Mouse (Mus musculus): ENCODE data around the gene Tor4a.

Tor4a gene

DNA sequence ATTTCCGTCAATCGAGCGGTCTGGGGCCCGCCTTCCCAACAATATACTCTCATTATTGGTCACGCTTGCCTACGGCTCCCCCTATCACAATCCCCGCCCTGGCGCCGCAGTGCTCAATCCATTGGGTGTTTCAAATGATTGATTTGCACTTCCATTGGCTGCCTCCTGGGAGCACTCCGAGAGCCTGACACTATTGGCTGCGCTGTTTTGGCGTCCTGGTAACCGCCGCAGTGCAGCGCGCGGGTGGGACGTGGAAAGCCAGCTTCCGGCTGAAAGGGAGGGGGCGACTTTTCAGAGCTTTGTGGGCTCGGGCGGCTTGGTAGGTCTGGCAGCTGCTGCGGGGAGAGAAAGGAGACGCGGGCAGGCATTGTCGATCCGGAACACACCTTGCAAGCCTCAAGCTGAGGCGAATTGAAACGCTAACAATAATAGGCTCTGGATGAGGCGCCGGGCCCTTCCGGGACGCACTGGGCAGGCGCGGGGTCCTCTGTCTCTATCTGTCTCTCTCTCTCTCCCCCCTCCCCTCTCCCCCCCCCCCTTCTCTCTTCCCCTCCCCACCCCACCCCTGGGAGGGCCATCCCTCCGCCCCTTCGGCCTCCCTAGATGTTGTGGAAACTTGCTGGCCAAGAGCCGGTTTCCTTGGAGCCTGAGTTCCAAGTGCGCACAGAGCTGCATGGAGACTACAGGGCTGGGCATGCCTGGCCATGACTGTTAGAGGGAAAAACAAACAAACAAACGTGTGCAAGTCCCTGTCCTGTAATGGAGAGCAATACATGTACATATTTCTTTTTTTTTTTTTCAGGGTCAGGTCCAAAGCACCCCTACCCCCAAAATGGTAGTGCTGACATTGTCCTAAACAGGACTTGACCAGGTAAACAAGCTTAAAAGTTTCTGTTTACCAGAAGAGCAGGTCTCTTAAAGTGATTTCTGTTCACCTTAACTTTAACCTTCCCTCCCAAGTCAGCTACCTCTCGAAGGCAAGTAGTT, 28.4 kb upstream of the Tor4a start:
- DNase-seq, result peak; percentile 95 to 98

DNA sequence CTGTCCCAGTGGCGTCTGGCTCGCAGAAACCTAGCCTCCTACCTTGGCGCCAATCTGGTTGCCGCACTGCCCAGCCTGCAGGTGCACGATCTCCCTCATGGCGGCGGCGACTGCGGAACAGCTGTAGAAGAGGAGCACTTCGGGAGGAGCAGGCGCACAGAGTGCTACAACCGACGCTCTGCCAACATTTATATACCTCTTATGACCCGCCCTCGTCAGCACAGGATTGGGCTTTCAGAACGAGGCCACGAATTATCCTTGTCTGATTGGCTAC, 27.7 kb upstream of the Tor4a start, which contains the start of gene Tubb4b:
Tubb4b (minus strand) TSS at position 211 of the 274 bp plus-strand sequence.
- no peak for DNase-seq

DNA sequence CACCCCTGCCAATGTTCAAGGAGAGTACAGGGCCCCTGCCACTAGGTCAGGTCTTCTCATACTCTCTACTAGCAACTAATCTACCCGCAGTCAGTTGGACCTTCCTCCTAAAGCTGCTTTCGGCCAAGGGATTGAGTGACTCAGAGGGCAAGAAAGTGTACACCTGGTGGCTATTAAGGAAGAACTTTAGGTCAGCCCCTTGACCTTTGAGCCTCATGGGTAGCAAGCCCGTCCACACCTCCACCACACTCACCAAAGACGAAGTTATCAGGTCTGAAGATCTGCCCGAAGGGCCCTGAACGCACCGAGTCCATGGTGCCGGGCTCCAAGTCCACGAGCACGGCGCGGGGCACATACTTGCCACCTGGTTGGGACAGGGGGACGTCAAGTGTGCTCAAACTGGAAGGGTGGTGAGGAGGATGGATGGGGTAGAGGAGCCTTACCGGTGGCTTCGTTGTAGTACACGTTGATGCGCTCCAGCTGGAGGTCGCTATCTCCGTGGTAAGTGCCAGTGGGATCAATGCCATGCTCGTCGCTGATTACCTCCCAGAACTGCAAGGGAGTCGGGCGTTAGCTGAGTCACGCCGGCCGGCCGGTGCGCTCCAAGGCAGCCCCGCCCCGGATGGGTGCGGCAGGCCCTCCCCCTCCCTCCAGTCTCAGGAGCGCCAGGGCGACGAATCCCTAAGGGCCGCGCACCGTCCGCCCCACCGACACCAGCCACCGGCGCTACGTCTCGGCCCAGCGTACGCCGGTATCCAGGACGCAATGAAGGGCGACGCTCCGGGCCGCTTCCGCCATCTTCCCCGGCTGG, 27.2 kb upstream of the Tor4a start:
- peak; percentile 78 to 89 for DNase-seq

DNA sequence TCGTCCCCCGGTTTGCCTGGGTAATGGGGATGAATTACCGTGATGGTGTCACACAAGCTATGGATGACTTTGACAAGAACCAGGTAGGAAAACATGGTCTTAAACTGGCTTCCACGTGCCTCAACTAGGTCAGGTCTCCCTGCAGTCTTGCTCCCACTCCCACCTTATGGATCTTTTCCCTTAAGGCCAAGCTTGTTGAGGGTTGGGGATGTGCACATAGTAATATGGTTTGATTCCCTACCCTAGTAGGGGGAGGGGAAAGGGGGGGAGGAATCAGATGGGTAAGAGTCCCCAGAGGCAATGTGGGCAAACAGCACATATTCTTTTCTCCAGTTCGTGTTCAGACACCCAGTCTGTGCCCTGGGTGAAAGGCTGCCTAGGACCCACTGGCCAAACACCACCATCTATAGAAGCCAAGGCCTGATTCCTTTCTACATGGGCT, 24.7 kb upstream of the Tor4a start:
- DNase-seq, result no peak

DNA sequence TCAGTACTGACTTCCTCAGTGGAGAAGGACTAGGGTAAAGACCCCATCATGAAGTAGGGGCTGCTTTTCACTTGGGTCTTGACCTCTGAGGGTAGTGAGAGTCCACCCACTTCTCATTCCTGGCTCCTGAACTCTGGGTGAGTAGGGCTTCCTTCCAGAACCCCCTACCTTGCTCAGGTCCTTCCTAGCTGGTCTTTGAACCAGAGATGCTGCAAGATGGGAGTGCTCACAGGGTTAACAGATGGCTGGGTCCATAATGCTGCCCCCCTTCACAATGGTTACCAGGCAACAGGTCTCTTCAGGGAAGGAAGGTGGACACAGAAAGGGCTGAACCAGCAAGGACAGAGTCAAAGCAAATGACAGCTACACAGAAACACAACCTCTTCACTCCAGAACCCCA, 21.8 kb upstream of the Tor4a start, which contains the start of gene Fam166a:
Fam166a (plus strand) TSS at position 301 of the 400 bp plus-strand sequence.
- DNase-seq, result no peak

DNA sequence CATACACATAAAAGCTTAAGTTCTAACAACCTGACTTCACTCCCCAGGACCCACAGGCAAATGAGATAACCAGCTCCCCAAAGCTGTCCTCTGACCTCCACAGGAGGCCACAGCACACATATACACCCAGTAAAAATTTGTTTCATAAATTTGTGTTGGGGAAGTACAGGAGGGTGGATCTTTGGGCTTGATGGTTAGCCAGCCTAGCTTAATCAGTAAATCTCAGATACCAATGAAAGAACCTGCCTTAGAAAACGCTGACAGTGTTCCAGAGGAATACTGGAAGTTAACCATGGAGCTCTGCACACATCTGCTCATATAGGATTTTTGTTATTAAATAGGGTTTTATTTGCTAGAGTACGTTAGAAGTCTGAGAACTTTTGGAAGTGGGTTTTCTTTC, 21.0 kb upstream of the Tor4a start:
- no peak for DNase-seq

DNA sequence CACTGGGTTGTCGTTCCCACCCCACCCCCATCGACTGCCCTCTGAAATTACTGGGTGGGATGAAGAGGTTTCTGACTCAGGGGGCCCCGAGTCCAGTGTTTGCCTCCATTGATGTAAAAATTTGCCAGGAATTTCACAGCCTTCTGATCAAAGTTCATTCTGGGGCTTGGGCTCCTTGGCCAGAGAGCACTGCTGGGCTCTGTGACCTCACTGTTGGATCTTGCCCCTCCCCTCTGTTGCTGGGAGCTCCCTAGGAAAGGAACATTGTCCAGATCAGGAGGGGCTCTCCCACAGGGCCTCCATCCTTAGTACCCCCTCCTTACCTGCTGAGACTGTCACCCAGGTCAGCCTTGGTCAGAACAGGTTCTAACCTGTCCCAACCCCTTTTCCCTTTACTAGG, 17.8 kb upstream of the Tor4a start, which contains the start of gene Stpg3:
Stpg3 (minus strand) TSS at position 194 of the 400 bp plus-strand sequence.
- DNase-seq, result peak in 1 of 2 experiments; percentile 40

DNA sequence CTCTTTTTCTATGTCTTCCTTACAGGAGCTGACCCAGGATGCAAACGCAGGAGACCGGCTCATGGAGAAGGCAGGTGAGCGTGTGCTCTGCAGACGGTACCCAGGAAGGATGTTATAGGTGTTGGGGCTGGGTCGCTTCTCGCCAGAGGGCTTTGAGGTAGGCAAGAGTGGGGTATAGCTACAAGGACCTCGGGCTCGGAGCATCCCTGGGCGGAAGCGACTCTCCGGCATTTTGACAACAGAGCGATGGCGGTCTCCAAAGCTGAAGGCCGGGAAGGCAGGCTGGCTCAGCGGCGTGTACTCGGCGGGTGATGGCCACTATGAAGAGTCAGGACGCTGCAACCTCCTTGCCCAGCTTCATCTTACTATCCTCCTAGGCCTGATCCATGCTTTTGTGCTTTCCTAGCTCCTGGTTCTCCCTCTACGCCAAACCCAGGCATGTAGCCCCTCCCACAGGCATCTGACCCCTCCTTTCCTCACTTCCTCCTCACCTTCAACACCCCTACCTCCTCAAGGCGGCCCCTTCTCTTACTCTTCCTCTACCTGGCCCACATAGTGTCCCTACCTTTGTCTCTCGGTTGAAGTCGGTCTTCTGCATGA, 16.7 kb upstream of the Tor4a start:
- DNase-seq, result no peak

DNA sequence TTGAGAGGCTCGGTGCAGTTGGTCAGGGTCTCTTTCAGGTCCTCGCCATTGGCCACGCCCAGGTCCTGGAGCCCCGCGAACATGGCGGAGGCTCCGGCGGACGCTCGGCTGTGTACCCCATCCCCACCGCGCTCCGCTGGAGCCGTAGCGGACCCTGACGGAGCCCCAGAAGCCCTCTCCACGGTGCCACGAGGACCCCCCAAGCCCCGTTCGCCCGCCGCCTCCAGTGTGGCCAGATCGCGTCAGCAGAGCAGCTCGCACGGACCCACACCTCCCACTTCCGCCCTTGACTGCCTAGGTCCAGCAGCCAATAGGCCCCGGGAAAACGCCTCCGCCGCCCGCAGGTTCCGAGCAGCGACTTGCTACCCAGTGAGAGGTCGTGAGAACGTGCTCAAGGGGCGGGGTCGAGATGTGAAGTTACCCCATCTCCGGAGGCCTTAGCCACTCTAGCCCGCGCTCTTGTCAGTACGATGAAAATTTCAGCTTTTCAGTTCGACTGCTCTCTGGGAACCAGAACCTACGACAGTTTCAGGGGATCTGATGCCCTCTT, 14.5 kb upstream of the Tor4a start, which contains the start of gene Nelfb:
Nelfb (minus strand) TSS at position 369 of the 550 bp plus-strand sequence.
- peak; percentile 94 to 96 for DNase-seq

DNA sequence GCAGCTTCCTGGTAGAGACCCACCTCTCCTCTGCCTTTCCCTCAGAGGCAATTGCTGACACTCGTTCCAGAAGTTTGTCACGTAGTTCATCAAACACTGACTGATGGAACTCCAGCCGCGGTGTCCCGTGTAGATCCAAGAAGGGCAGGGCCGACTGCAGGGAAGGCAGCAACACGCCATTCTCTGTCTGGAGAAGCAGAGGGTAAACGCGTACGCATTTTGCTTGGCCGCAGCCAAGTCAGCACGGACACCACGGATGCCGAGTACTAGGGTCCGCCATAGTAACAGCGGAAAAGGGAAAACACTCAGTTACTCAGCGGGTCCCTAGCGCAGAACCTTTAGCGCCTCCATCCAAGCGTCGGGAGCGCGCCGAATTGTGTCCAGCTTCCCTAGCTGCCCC, 14.0 kb upstream of the Tor4a start:
- no peak for DNase-seq

DNA sequence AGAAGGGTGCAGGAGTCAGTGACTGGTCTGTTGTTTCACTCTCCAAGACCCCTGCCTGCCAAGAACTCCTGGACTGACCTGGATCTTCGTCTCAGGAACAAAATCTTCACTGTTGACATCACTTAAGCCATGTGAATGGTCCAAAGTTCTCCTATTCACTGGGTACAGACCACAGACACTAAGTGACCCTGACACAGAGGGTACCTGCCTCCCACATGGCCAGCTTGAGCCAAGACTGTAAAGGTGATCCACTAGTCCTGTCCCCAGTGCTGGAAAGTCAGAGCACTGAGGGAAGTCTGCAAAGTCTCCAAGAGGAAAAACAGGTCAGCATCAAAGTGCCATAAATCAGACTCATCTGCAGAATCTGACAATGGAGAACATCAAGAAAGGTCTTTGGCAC, 10.9 kb upstream of the Tor4a start:
- DNase-seq, result no peak

DNA sequence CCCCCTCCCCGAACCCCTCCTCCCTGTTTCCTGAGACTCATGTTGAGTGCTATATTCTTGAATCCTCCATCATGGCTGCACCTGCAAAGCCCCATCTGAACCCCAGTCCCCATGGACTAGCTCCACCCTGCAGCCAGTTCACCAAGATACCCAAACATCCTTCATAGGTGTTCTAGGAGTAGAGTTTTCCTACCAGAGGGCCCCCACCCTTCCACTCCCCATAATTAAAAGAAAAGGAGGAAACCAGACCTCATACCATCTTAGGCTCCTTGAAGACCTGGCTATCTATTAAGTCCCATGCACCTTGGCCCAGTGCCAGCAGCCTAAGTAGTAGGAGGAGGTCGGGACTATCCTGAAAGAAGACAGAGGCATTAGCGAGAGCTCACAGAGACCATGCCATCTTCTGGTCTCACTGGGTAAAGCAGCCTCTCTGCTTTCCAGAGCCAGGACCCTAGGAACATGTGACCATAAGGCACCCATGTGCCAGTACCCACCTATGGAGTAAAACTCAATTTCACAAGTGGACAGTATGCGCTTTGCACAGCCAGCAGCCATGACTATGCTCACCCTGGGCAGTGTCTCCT, 7.0 kb upstream of the Tor4a start:
- peak; percentile 52 to 65 for DNase-seq

DNA sequence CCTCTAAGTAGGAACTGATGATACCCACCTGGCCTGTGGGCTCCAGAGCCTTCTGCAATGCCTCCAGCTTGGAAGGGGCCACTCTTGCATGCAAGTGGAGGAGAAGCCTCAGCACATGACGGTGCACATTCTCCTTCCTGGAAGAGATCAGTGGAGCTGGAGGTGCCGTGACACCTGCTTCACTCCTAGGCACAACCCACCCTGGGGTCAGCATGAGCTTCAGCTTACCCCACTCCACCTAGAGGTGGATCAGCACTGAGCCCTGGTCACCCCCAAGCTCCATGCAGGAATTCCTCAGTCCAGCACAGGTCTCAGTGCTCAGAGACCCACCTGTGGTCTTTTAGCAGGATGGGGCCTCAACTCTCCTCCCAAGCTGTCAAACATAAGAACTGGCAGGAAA, 3.9 kb upstream of the Tor4a start:
- DNase-seq, result no peak

DNA sequence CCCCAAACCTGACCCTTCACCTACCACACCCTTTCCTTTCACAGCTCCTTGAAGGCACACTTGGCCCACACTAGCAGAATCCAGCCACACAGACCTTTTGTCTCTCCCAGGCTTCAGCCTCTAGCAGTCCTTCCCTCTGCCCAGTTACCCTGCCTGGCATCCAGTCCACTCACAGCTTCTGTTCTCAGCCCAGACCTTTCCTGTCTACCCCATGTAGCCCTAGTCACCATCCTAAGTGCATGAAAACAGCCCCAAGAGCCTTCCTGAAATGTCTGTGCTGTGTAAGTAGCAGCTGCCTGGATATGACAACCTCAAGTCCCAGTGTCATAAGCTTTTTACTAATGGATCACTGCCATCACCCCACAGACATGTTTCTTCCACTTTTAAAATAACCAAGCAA, 1.3 kb upstream of the Tor4a start:
- no peak for DNase-seq

DNA sequence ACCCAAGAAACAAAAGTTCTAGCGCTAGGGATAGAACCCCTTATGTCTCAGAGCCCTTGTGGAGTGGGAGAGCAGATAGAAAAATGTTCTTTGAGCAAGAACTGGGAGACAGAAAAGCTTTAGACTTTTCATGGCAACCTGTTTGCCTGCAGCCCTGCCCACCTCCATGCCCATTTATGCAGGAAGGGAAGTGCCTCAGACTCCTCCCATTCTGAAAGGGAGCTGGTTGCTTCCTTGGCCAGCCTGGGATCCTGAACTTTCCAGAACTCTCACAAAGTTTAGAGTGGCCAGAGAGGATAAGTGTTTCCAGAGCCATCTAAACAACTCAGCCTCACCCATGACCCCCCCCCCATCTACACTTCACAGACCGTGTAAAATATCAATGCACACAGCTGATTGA, 505 bp upstream of the Tor4a start:
- peak in 1 of 2 experiments; percentile 38 for DNase-seq

DNA sequence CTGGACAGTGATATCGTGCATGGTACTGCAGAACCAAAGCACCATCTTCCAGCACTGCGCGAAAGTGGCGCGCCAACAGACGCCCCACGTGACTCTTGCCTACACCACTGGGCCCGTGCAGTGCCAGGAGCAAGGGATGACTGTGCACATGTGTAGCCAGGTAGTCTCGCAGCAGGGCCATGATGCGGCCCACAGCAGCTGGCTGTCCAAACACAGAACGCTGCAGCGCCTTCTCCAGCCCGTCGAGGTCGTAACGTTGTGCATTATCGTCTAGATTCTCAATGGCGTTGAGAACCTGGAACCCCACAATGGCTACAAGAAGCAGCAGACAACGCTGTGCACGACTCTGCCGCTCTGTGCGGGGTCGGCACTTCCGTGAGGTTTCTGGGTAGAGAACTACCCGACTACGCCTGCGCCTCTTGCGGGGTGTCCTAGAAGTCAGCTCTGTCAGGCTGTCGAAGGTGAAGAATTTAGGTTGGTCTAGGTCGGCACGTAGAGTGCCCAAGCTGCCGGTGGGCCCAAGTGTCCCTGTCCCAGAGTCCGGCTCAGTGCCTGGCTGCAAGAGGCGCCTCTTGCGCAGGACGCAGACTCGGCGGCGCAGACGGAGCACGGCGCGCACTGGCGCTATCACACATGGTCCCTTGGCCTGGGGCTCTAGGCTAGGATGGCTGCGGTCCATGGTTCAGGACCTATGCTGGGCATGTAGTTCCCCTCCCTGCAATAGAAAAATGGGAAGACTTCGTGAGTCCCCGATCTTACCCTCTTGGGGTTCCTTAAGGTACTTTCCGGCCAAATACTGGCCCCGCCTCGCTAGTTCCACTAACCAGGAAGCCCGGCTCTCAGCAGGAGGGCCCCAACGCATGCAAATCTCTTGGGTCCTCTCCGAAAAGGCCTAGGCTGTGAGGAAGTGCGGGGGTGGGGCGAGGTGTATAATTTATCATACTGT, 1.2 kb downstream of the Tor4a start:
- peak; percentile 69 to 80 for DNase-seq

DNA sequence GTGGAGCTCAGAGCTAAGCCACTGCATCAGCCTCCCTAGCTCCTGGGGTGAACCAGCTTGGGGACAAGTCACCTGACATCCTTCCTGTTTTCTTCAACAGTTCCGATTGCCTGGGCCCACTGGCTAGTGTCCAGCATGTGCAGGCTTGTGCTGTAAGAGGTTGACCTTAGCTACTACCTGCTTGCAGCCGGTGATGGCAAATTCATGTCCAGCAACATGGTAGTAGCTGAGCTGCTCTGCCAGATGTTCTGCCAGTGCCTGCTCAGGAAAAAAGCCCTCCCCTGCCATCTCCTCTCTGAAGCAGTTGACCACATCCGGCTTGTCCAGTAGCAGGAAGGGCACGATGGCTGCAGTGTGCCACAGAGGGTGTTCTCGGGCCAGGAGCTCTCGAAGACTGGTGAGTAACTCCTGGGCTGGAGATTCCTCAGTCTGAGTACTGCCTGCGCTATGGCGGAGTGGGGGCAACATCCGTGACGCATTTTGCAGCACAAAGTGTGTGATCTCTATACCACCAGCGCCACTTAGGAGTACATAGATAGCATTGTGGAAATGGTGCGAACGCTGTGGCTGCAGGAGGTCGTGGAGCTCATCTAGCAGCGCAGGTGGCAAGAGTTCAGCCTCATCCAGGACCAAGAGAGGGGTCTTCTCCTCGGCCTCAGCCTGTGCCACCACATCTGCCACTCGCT, 2.1 kb downstream of the Tor4a start:
- peak in 1 of 2 experiments; percentile 29 for DNase-seq

DNA sequence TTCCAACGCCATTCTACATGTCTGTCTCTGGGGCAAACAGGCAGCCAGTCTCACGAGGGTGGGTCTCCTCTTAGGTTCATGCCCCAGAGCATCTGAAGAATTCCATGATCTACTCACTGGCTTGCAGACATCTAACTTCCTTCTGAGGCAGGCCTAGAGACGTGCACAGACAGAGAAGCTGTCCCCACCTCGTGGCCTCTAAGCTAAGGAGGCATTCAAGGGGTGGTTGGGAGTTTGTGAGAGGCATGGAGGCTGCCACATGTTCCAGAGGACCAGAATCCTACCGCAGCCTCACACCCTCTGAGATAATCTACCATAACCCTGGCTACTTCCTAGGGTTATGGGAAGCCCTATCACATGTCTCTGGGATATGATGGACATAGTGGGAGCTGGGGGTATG, 2.7 kb downstream of the Tor4a start:
- DNase-seq, result no peak

DNA sequence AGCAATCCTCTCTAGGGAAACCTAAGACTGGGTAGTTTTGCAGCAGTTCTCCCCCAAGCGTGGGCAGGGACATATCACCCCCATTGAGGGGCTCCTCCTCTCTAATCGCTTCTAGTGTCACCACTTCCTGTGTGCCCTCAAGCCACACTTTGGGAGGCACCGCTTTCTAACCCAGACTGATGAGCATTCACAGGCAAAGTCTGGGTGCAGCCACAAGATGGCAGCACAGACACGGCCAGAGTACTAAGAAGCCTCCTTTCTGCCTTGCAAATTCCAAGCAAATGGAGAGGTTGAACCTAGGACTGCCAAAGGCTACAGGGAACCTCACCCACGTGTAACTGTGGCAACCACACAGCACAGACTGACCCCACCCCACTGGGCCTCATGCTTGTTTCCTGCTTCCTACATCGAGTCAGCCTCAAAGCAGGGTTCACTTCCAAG, 3.3 kb downstream of the Tor4a start:
- DNase-seq, result peak; percentile 88 to 91

DNA sequence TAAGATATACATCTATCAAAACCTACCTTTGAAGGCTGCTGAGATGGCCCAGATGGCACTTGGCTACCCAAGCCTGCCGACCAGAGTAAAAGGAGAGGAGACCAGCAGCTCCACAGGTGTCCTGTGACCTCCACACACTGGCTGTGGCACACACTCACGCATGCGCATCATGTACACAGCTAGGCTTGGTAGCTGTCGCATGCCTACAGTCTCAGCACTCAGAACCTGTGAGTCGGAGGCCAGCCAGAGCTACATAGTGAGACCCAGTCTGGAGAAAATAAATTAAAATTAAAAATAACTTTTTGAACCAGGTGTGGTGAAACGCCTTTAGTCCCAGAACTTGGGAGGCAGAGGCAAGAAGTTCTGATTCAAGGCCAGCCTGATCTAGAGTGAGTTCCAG, 8.8 kb downstream of the Tor4a start:
- DNase-seq, result no peak

DNA sequence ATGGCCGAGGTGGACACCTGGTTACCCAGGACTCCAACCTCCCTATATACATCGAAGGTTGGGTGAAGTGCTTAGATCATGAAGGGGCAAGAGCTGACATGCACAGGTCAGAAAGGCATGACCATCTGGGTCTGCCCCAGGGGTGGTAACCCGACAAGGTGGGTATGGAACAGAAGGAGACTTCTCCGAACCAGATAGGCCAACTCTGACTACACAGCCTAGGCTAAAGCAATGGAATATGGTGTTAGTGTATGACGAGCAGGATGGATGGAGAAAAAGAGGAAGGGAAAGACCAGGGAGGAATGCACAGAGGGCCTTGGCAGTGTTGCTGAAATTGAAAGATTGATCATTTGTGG, 10.1 kb downstream of the Tor4a start:
- DNase-seq, result no peak

All from kidney, postnatal 4 days (tissue).